Mouse (Mus musculus) kidney, postnatal 14 days (tissue): Measurements from ENCODE around the gene Tspan14.

Experiments
- DNase-seq: peaks from one replicate; pipeline ENCODE4 v3.0.0; 2022; ENCODE audit warnings: mixed read lengths

Gene Tspan14

DNA sequence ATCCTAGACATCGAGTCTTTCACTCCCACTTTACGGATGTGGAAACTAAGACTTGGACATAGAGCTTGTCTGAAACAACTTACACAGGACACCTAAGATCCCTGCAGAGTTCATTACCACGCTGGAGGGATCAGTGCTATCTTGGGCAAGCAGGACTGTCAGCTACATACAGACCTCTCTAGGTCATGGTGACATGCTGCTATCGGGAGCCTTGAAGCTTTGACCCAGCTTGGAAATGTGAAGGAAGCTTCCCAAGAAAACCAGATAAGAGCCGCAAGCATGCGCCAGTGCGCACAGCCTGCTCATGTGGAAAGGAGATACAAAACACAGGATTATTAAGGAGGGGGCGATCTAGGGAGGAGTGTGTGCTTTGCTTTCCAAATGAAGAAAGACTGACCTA is 50.8 kb downstream of the Tspan14 start:
- no peak for DNase-seq

DNA sequence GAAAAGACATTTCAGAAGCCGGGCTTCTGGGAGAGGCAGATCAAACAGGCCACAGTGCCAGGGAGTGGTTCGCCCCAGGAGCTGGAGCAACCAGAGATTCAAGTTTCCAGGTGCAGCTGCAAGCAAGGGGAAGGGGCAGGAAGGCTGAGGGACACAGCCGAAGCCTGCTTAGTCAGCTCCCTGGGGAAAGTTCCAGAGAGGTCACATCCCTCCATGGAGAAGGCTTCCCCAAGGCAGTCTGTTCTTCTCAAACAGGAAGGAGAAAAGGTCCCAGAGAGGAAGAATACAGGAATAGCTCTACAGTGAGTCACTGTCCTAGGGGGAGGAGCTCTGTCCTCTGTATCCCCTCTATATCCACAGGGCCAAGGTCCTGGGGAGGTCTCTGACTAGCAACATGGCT is 51.9 kb downstream of the Tspan14 start:
- DNase-seq = peak; percentile 75

DNA sequence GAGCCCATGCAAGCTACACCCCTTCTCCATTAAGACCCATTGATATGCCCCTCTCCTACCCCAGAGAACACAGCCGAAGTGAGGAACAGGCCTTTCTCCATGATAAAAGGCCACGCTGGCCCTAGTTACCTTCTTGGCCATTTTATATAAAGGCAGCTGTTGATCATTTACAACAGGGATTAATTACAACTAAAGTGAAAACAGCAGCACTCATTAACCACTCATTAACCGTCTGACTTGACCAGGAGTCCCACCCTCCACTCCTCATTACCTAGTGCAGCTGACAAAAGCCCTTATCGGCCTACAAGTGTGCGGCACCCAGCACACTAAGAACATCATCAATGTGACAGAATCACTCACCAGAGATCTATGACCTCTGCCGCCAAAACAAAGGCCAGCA is 52.9 kb downstream of the Tspan14 start:
- no peak for DNase-seq

DNA sequence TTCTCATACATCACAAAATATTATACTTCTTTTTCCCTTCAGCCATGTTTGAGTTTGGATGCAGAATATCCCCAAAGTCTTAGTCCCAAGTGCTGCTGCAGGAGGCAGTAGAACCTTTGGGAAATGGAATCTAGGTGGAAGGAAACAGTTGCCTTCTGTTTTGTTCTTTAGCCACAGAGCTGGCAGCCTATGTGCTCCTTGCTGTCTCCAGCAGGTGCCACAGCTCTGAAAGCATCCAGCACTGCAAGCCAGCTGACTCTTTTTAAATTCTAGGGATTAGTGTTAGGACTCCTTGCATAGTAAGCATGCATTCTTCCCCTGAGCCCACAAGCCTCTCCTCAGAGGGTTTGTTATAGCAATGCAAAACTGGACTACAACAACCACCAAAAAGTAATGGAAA is 55.1 kb downstream of the Tspan14 start:
- no peak for DNase-seq

DNA sequence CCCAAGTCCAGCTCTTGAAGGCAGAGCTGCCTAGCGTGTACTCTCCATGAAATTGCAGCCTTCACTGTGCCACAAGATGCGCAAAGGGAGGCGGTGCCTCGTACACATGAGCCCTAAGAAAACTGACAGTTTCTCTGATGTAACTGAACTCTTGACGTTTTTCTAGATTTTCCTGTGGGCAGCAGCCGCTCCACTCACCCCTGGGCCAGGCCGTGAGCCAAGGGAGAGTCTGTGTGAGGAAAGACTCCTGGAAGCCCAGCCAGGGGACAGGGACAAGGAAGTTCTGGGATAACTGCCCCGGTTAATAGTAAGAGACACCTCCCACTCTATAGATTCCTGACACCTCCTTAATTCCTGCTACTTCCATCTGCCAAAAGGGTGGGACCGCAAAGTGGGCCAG is 57.8 kb downstream of the Tspan14 start:
- DNase-seq = no peak

DNA sequence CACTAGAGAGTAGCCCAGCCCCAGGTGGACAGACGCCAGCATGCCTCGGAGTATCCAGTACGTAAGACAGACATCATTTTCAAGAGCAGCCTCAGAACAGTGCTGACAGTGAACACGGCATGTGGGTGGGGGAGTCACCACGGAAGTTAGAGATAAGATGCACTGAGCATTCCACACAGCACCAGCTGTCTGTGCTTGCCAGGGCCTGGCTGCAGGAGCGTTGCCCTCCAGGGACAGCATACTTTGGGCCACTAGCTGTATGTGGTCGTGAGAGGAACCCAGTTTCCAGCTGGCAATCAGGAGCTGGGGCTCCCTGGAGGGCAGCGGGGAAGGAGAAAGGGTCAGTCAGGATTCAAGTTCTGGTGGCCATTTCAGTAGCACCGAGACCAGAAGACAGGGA is 59.8 kb downstream of the Tspan14 start:
- DNase-seq = no peak

DNA sequence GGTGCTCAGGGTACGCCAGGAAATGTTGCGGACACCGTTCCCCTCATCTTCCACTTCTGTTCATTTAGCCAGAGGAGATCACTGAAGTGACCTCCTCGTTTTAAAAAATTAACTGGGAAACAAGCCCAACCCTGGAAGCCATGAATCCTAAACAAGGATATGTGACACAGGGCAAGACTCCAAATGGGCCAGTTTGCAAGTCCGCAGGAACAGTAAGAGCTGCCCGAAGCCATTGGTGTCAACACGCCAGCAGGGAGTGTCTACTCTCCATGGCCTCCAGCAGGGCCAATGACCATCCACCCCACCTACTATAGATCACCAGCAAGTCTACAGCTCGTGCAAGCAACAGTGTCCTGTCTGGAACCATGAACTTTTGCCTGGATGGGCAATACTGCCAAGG is 60.8 kb downstream of the Tspan14 start:
- no peak for DNase-seq

DNA sequence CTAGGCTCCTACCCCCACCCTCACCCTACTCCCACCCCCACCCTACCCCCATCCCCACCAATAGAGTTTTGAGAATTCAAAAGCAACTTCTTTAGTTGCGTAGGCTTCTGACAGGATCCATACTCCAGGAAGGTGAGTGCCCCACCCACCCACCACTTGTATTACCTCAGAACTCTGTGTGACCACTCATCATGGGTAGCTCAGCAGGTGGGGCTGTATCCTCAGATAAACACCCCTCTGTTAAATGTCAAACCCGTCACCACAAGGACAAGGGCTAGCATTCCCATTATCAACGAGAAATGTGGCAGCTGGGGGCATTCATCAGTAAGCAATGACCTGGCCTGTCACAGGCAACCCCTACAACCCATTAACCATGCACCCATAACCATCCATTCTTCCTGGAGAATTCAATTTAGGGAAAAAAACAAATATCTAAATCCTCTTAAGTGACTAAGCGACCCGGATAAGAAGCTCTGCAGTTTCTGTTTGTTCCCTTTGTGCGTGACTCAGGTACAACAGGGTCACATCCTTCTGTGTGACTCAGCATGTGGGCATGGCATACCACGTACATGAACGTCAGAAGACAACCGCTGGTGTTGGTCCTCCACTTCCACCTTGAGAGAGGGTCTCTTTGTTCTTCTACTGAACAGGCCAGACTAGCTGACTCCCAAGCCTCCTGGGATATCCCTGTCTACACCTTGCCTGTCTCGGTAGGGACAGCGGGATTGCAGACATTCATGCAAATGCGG is 64.1 kb downstream of the Tspan14 start:
- no peak for DNase-seq

DNA sequence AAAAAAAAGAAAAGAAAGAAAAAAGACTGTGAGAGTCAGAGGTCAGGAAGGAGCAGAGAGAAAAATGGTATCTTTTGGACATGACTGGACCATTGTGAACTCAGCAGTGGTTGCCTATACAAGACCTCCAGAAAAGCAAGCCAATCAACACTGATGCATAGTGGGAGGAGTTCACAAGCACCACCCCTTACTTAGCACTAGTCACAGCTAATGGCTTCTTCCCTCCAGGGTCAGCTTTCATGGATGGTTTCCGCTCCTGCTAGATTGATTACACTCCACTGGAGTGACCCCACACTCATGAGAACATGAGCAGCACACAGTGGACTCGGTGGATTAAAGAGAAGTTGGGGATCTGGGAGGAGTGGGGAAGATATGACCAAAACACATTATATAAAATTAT is 66.3 kb downstream of the Tspan14 start:
- no peak for DNase-seq

DNA sequence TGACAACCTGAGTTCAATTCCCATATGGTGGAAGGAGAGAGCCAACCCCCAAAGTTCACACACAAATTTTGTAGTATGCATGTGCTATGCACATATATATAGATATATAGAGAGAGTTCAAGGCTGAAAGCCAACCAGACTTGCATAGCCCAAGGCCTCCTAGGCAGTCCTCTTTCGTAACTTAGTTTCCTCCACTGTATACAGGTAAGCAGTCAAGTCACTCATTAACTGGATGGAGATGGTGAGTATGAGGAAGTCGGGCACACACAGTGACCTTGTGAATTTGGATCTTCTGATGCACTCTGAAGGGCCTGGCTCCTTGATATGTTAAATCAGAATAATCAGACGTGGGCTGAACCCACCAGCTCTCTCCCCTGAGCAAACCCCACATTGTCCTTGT is 68.7 kb downstream of the Tspan14 start:
- no peak for DNase-seq

DNA sequence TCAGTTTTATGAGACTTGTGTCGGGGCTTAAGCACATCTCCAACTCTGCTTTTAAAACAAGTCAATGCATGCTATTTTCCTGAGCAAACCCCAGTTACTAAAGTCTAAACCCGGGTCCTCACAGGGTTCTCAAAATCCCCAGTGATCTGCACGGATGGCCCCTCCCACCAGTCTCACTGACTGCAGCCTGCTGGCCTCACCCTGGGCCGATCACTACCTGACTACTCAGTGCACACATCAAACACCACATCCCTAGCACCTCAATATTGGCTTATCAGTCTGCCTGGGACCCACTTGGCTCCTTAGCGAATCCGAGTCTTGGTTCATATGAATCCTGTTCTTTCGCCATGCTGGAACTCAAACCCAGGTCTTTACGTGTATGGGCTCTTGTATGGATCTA is 70.9 kb downstream of the Tspan14 start:
- no peak for DNase-seq

DNA sequence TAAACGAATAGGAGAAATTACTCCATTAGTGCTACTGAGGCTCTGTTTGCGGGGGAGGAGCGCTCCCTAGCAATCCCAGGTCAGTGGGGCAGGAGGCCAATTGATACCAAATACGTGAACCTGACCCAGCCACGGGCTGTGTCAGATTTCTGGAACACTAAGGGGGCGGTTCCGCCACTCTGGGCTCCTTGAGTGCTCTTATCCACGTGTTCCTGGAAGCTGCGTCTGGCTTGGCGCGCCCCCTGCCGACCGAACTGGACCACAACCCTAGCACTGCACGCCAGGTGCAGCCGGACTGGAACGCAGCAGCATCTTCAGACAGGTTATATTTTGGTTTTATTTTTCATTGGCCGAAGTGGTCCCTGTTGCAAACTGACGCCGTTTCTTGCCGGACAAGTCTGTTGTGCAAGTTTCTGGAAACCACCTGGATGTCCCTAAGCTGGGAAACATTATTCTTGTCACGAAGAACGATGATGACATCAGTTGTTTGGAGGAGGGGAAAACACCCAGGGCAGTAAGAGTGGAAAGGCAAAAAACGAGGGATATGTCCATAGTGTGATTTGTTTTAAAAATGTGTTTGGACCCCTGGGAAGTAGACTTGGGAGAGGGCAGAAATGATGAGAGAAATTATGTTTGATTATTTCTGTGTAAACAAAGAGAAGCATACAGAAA is 71.9 kb downstream of the Tspan14 start:
- peak; percentile 87 for DNase-seq

DNA sequence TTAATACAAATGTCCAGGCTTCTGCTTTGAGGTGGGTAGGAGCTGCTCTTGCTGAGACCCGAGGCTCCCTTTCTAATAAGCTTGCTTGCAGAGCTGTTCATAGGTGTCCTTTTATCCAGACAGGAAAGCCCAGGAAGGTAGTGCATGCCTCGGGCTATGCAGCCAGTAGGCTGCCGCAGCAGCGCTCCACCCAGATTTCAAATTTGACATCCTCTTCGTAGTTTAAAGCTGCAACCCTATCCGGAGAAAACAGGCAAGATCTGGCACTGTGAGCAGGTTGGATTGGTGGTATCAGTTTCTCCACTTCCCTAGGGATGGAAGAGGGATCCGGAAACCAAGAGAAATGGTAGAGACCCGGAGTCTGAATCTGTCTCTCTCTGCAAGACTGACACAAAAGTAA is 72.7 kb downstream of the Tspan14 start:
- no peak for DNase-seq

DNA sequence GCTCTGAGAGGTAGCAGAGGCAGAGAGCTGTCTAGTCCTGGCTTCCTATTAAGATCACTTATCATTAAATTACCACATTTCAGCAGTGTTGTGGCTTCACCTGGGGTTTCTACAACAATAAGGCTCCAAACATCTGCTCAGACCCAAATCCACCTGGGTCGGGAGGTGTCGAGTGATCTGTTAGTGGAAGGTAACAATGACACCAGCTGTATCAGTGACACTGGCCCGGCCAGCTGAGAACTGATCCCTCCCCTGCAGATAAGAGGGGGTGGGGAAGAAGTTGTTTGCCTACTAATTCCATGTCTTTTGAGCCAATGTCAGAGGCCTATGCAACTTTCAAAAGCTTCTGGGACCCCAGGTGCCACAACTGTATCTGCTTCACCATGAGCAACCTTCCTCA is 73.4 kb downstream of the Tspan14 start, which contains the start of gene Sh2d4b:
Gene Sh2d4b, minus strand, starts transcription at position 71 of the 400 bp plus-strand sequence.
- no peak for DNase-seq

DNA sequence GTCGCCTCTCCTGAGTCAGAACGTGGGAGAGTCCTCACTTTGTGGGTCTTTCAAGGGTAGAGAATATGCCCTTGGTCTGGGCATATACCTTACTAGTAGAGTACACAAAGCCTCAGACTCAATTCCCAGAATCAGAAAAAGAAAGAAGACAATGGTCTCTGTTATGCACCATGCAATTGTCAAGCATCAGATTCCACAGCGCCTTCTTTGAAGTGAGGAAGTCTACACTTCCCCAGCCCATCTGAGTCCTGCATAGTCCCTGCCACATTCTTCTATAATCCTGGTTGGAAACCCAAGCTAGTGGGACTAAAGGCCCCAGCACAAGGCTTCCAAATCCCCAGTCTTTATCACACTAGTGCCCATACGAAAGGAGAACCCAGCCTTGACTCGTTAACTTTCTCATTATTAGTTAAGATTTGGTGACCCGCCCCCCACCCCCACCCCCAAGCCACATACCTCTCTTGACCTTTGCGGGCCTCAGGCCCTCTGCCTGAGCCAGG is 74.2 kb downstream of the Tspan14 start:
- DNase-seq = no peak

DNA sequence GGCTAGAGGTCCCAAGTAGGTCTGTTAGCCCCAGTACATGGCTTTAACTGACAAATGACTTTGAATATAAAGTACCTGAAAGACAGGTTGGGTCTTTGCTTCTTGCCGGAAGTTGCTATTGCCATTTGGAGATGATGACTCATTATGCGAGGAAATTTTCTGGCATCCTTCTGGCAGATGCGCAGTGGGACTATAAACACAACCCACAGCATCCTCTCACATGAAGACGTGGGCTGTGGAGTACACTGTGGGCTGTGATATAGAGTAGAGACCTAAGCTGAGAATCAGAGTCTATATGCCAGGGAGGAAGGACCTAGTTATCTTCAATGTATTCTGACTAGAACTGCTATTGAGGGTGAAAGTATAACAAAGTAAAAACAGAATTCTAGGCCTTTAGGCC is 75.1 kb downstream of the Tspan14 start:
- no peak for DNase-seq

DNA sequence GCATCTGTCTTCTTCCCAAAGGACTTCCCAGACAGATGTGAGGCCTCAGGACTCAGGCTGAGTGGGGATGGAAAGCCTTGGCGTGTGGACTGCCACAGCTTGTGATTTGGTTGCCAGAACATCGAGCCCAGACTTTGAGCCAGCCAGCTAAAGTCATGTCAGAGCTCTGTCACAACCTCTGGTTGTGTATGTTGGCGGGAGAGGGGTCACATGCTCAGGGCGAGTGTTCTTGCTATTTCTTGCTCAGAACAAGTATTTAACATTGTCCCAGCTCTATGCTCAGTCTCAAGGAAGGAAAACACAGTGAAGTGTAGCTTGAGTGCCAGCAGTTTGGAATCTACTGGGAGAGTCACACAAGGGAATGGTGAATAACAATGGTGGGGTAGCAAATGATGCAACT is 76.9 kb downstream of the Tspan14 start:
- no peak for DNase-seq

DNA sequence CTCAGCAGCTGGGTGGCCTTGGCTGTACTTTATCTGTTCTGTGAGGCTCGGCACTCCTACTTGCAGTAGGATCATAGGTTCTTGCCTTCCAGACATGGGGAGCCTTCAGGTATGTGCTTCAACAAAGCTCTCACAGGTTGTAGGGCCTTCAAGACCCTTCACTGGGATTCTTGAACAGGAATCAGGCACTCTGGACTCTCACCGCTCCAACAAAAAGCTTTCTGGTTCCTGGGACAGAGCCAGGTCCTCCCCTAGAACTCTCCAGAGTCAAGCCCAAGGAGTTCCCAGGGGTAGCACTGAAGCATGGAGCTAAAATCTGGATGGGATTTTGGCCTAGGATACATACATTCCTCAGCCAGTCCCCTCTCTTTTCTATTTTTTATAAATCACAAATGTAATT is 77.4 kb downstream of the Tspan14 start:
- DNase-seq = no peak

DNA sequence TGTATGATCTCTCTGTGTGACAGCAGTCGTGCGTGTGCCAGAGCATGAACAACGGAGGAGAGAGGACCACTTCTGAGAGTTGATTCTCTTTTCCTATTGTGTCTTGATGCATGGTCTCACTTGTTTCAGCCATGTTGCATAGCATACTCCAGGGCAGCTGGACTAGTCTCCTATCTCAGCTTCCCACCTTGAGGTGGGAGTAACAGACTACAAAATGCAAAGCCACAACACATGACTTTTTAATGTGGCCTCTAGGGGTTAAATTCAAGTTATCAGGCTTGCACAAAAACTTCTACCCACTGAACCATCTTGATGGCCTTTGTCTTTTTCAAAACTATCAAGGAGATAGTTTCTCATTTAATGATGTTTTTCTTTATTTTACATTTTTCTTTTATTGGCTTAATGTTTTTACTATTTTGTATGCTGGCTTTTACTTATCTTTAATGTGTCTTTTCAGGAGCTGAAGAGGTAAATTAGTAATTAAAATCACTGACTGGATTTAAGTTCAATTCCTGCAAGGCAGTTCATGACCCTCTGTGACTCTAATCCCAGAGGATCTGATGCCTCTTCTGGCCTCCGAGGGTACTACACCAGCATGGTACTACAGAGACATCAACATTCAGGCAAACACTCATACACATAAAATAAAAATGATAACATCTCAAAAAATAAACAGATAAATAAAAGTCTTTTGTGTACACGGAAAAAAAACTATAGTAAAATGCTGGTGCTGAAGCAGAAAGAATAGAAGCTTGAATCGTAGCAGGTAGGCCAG is 80.0 kb downstream of the Tspan14 start:
- no peak for DNase-seq

DNA sequence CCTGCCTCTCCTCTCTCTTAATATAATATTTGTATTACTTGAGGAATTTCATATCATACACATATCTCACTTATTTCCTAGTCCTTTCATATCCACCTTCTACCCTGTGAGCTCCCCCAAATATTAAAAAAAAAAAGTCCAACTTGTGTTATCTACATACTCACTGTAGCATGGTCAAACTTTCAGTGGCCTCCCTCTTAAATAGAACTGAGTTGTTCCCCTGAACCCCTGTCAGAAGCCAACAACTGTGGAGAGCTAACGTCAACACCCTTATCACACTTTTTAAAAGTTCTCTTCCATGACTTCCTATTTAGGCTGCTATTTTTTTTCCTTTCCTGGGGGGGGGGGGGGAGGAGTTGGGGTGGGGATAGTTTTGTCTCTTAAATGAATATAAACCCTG is 80.9 kb downstream of the Tspan14 start:
- DNase-seq = no peak

DNA sequence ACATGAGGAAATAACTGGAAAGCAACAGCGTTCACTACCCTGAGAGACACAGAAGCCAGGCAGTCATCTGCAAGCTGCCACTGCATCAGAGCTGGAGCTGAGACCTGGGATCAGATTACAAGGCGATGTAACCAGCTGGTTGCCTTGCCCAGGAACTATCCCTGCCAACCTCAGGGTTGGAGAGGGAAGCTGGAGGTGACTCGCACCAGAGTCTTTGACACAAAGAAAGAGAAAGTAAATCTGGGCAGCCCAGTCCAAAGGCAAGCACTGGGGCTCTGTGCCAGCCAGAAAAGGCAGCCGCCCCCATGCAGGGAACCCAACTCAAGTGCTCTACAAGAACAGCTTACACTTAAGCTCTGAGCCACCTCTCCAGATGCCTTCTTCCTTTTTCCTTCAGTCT is 81.4 kb downstream of the Tspan14 start:
- DNase-seq = no peak

DNA sequence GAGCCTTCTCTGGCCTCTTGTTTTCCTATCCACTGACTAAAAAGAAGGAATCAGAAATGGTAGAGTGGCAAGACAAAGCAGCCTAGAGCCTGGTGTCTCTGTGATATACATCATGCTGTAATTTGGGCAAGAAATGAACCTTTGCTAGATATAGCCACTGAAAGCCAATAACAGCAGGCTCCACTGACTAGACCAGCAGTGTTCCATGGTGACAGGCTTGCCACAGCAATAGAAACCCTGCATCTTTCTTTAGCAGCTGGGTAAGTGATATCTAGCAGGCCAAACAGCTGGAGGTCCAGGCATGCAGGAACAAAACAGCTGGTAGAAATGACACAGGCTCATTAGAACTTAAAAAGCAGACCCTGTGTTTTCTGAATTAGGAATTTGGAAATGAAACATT is 92.0 kb downstream of the Tspan14 start:
- DNase-seq = no peak

DNA sequence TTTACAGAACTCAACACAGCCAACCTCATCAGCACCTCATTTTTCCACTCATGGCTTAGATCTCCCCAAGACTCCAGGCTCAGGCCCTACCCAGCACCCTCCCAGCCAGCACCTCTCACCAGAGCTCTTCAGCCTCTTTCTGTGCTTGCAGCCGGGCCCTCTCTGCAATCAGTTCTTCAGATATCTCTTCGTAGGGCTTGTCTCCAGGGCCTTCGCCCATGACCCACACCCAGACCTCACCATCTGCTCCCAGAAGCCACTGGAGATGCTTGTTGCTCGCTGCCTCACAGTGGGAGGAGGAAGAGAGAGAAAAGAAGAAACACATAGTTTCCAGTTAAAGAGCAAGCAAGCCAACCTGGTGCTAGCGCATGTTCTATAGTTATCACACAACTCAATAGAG is 92.6 kb downstream of the Tspan14 start:
- no peak for DNase-seq

DNA sequence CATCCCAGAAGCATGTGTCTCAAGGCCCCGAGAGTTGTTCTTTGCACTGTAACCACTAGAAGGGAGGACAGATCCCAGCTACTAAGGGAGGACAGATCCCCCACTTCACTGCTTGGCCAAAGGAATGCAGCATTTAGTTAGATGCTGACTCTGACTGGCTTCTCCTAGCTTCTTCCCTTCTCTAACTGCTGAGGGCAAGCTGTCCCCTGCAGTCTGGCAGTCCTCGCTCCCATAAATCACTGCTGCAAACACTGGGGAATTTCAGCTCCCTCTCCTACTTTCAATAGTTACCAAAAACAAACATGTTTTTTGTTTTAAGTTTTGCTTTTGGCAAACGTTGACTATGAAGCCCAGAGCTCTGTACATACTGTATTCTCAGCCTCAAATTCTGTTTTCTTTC is 96.0 kb downstream of the Tspan14 start:
- peak; percentile 39 for DNase-seq
